Mouse (Mus musculus): ENCODE data around the gene Rdm1. TPM values are rescaled to one million over a fixed set of nuclear protein-coding genes. Genes with fewer than 3 reads are reported as not detected.
"Not testable (repeated sequence)": the region's sequence is repeated elsewhere in the genome, so short reads cannot be mapped to it uniquely, and the experiment has no call there.

Rdm1 gene
- 44.1 and 47.8 TPM in 2 replicates for polyA plus RNA-seq (2015; fragmentation: Nextera tagmentation; extraction: Ambion mirVana)

- Histone ChIP-seq H3K9me3 (no peaks in the 10 kb centered on the region), H3K4me3 (peak within 1 kb of the TSS; percentile 54), H3K9ac (peak within 1 kb of the TSS; percentile 58), H3K27me3 (no peaks in the 10 kb centered on the region), H3K4me2 (peak within 1 kb of the TSS; percentile 64), H3K27ac (peak within 1 kb of the TSS; percentile 99), H3K4me1 (0 out of 2 replicates have a peak, but pooled peaks cover 5% of the 10 kb centered on the region), H3K36me3 (0 out of 2 replicates have a peak, but pooled peaks cover 3% of the 10 kb centered on the region)
- ATAC-seq (ENCODE audit: insufficient number of reproducible peaks, low FRiP score, low TSS enrichment, low read depth): peak; percentile 91
- WGBS: under 1% methylated on average over 34 of the region's 34 CpGs
Observed at GRCm38 (mm10) chr11:101626995-101627856, at the start of gene Rdm1. Gene Rdm1 (plus strand): TSS chr11:101627195.

- Histone ChIP-seq H3K4me2 (no peak overlapping the region), H3K9me3 (no peaks in the 10 kb centered on the region), H3K36me3 (peaks cover 44% of the 10 kb centered on the region), H3K4me1 (0 out of 2 replicates have a peak, but pooled peaks cover 3% of the 10 kb centered on the region), H3K9ac (no peak overlapping the region), H3K4me3 (no peak overlapping the region), H3K27ac (no peak overlapping the region), H3K27me3 (no peaks in the 10 kb centered on the region)
- no peak for ATAC-seq (ENCODE audit: insufficient number of reproducible peaks, low FRiP score, low TSS enrichment, low read depth)
- WGBS: 72% methylated on average over 6 of the region's 6 CpGs
Observed at GRCm38 (mm10) chr11:101581081-101581764, 45.8 kb upstream of the Rdm1 start.

GRCm38 (mm10) chr11:101582054-101583035 lies 44.6 kb upstream of the Rdm1 start, which contains the start of gene Tmem106a:
Gene Tmem106a (plus strand): TSS chr11:101582242.
- no peak; the same call in 1 of the 2 replicates for ATAC-seq (ENCODE audit: insufficient number of reproducible peaks, low FRiP score, low TSS enrichment, low read depth)
- Histone ChIP-seq H3K4me2 (peak within 1 kb of the TSS; percentile 48), H3K4me1 (0 out of 2 replicates have a peak, but pooled peaks cover 3% of the 10 kb centered on the region), H3K4me3 (peak within 1 kb of the TSS; percentile 41), H3K9me3 (no peaks in the 10 kb centered on the region), H3K36me3 (peaks cover 36% of the 10 kb centered on the region), H3K9ac (no peak within 1 kb of the TSS), H3K27me3 (no peaks in the 10 kb centered on the region), H3K27ac (no peak within 1 kb of the TSS)
- WGBS: 17% methylated on average over 30 of the region's 31 CpGs

DNA sequence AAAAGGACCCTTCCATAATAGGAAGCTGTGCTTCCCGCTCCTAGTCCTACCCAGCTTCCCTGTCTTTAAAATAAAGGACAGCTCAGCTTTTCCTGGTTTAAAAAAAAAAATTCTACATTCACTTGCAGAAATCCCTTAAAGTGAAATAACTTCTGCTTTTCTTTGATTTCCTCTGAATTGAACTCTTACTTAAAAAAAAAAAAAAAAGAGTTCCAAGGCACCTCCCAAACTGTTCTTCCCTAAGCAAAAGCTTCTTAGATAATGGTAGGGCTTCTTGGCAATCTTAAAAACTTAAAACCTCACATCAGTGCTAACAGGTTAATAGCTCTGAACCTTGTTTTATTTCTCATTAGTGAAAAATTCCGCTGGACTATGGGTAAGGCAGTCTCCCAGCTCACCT lies 43.8 kb upstream of the Rdm1 start:
- no peak for ATAC-seq (ENCODE audit: insufficient number of reproducible peaks, low FRiP score, low TSS enrichment, low read depth)
- WGBS: 87% methylated on average over 2 of the region's 2 CpGs
- peaks cover 27% of the 10 kb centered on the region for H3K36me3 ChIP-seq

GRCm38 (mm10) chr11:101585031-101585430 lies 42.0 kb upstream of the Rdm1 start:
- not testable (repeated sequence) for H3K4me1 ChIP-seq
- 80% methylated on average over 1 of the region's 1 CpGs for WGBS

More for the DNA sequence above, 43.8 kb upstream of the Rdm1 start:
- H3K27me3 ChIP-seq: no peaks in the 10 kb centered on the region
- H3K4me2 ChIP-seq: no peak overlapping the region
- H3K9me3 ChIP-seq: no peaks in the 10 kb centered on the region
- H3K4me3 ChIP-seq: no peak overlapping the region
- H3K27ac ChIP-seq: no peak overlapping the region
- 0 out of 2 replicates have a peak, but pooled peaks cover 3% of the 10 kb centered on the region for H3K4me1 ChIP-seq
- H3K9ac ChIP-seq: no peak overlapping the region

GRCm38 (mm10) chr11:101585805-101586204 lies 41.2 kb upstream of the Rdm1 start:
- no peak for ATAC-seq (ENCODE audit: insufficient number of reproducible peaks, low FRiP score, low TSS enrichment, low read depth)
- WGBS: 80% methylated on average over 4 of the region's 4 CpGs
- no peaks in the 10 kb centered on the region for H3K9me3 ChIP-seq

More at GRCm38 (mm10) chr11:101585031-101585430, 42.0 kb upstream of the Rdm1 start:
- not testable (repeated sequence) for H3K27ac ChIP-seq; ATAC-seq (ENCODE audit: insufficient number of reproducible peaks, low FRiP score, low TSS enrichment, low read depth); H3K4me3 ChIP-seq; H3K27me3 ChIP-seq; H3K4me2 ChIP-seq; H3K9me3 ChIP-seq; H3K9ac ChIP-seq
- peaks cover 12% of the 10 kb centered on the region for H3K36me3 ChIP-seq

GRCm38 (mm10) chr11:101587676-101588075 lies 39.3 kb upstream of the Rdm1 start:
- peaks cover 3% of the 10 kb centered on the region; the same call in 1 of the 2 replicates for H3K36me3 ChIP-seq
- H3K4me1 ChIP-seq: no peaks in the 10 kb centered on the region
- no peaks in the 10 kb centered on the region for H3K9me3 ChIP-seq
- no peak overlapping the region for H3K4me3 ChIP-seq
- no peak for ATAC-seq (ENCODE audit: insufficient number of reproducible peaks, low FRiP score, low TSS enrichment, low read depth)
- H3K27me3 ChIP-seq: no peaks in the 10 kb centered on the region
- WGBS: 87% methylated on average over 10 of the region's 10 CpGs
- no peak overlapping the region for H3K27ac ChIP-seq
- H3K4me2 ChIP-seq: no peak overlapping the region
- H3K9ac ChIP-seq: no peak overlapping the region

More at GRCm38 (mm10) chr11:101585805-101586204, 41.2 kb upstream of the Rdm1 start:
- Histone ChIP-seq H3K9ac (no peak overlapping the region), H3K4me3 (no peak overlapping the region), H3K36me3 (peaks cover 4% of the 10 kb centered on the region), H3K4me1 (0 out of 2 replicates have a peak, but pooled peaks cover 3% of the 10 kb centered on the region), H3K27ac (no peak overlapping the region), H3K4me2 (no peak overlapping the region), H3K27me3 (no peaks in the 10 kb centered on the region)

GRCm38 (mm10) chr11:101588868-101589267 lies 38.1 kb upstream of the Rdm1 start:
- ATAC-seq (ENCODE audit: insufficient number of reproducible peaks, low FRiP score, low TSS enrichment, low read depth): no peak
- Histone ChIP-seq H3K9ac (no peak overlapping the region), H3K4me3 (no peak overlapping the region), H3K4me1 (no peaks in the 10 kb centered on the region), H3K27me3 (no peaks in the 10 kb centered on the region), H3K27ac (no peak overlapping the region), H3K4me2 (no peak overlapping the region), H3K36me3 (peaks cover 3% of the 10 kb centered on the region; the same call in 1 of the 2 replicates), H3K9me3 (no peaks in the 10 kb centered on the region)
- 87% methylated on average over 7 of the region's 7 CpGs for WGBS

- H3K4me2 ChIP-seq: no peak overlapping the region
- no peak for ATAC-seq (ENCODE audit: insufficient number of reproducible peaks, low FRiP score, low TSS enrichment, low read depth)
- H3K4me1 ChIP-seq: no peaks in the 10 kb centered on the region
- no peaks in the 10 kb centered on the region for H3K27me3 ChIP-seq
- no peak overlapping the region for H3K27ac ChIP-seq
- H3K36me3 ChIP-seq: peaks cover 3% of the 10 kb centered on the region; the same call in 1 of the 2 replicates
- H3K4me3 ChIP-seq: no peak overlapping the region
- no peaks in the 10 kb centered on the region for H3K9me3 ChIP-seq
- no peak overlapping the region for H3K9ac ChIP-seq
- WGBS: 30% methylated on average over 5 of the region's 5 CpGs
Observed at GRCm38 (mm10) chr11:101589444-101589843, 37.6 kb upstream of the Rdm1 start.

- Histone ChIP-seq H3K27ac (no peak overlapping the region), H3K4me3 (no peak overlapping the region), H3K4me2 (no peak overlapping the region), H3K27me3 (no peaks in the 10 kb centered on the region), H3K4me1 (no peaks in the 10 kb centered on the region), H3K36me3 (peaks cover 3% of the 10 kb centered on the region; the same call in 1 of the 2 replicates), H3K9ac (no peak overlapping the region), H3K9me3 (no peaks in the 10 kb centered on the region)
- ATAC-seq (ENCODE audit: insufficient number of reproducible peaks, low FRiP score, low TSS enrichment, low read depth): no peak
- WGBS: 72% methylated on average over 12 of the region's 12 CpGs
Observed at GRCm38 (mm10) chr11:101589989-101590624, 36.9 kb upstream of the Rdm1 start.

Data from limb, embryonic 15.5 days (tissue).